In genomic region chr4:62487914-62488313, GRCm38 (mm10) we compare ENCODE assay signal across 17 mouse cellular contexts. TPM values are rescaled to one million over a fixed set of nuclear protein-coding genes. Genes with fewer than 3 reads are reported as not detected.
"Had no signal": no experiment of that assay in that cellular context is flagged by ENCODE, and none has a peak within 500 bp of the region (broad histone marks: within the 10 kb centered on the region; RNA-seq: fewer than 3 reads in every experiment).

No protein-coding gene starts in this region.

- H3K27me3 ChIP-seq: neural tube, embryonic 13.5 days; neural tube, embryonic 15.5 days; stomach, embryonic 15.5 days had no signal

- H3K27ac ChIP-seq: neural tube, embryonic 13.5 days; neural tube, embryonic 15.5 days; stomach, embryonic 15.5 days; stomach, postnatal 0 days had no signal

- H3K36me3 ChIP-seq: neural tube, embryonic 13.5 days; neural tube, embryonic 15.5 days; stomach, embryonic 15.5 days had no signal

- H3K9me3 ChIP-seq: neural tube, embryonic 13.5 days; neural tube, embryonic 15.5 days; stomach, embryonic 15.5 days had no signal

- DNase-seq: retina, postnatal 1 day; right cerebral cortex, adult 18-20 months; right cerebral cortex, postnatal 14 days; right cerebral cortex, postnatal 25 days; right cerebral cortex, postnatal 4 days; spleen, adult 18-20 months; thymus, adult 18-20 months; thymus, adult 2 months; thymus, postnatal 14 days; thymus, postnatal 25 days; thymus, postnatal 36 days; thymus, postnatal 4 days had no signal

- H3K4me3 ChIP-seq: neural tube, embryonic 13.5 days; neural tube, embryonic 15.5 days; stomach, embryonic 15.5 days had no signal

- H3K9ac ChIP-seq: neural tube, embryonic 13.5 days; neural tube, embryonic 15.5 days; stomach, embryonic 15.5 days had no signal

- H3K4me2 ChIP-seq: neural tube, embryonic 13.5 days; neural tube, embryonic 15.5 days; stomach, embryonic 15.5 days had no signal

- H3K4me1 ChIP-seq: neural tube, embryonic 13.5 days; neural tube, embryonic 15.5 days; stomach, embryonic 15.5 days had no signal

RNA-seq across cellular contexts. Expression of gene Hdhd3, which starts 15.4 kb away (rescaled TPM):
- total RNA-seq: neutrophil, adult 5-6 weeks had no signal
